ENCODE assay signal across 15 mouse cellular contexts in genomic region chr1:182615465-182615864, GRCm38 (mm10). TPM values are rescaled to one million over a fixed set of nuclear protein-coding genes. Genes with fewer than 3 reads are reported as not detected.
DNase-seq lines count a peak whose midpoint lies in the region; ATAC-seq and TF ChIP-seq lines count a peak whose summit lies in the region.
"Had no signal": no experiment of that assay in that cellular context is flagged by ENCODE, and none has a peak within 500 bp of the region (broad histone marks: within the 10 kb centered on the region; RNA-seq: fewer than 3 reads in every experiment).

No protein-coding gene starts in this region.

- no peaks in the 10 kb centered on the region for H3K9me3 ChIP-seq in intestine, postnatal 0 days (ENCODE audit: control insufficient read depth)
- 0 out of 2 replicates have a peak, but pooled peaks cover 3% of the 10 kb centered on the region for H3K9me3 ChIP-seq in intestine, embryonic 16.5 days (ENCODE audit: control insufficient read depth, low read length)
- no peaks in the 10 kb centered on the region for H3K9me3 ChIP-seq in lung, embryonic 14.5 days (ENCODE audit: low read depth, low read length)
- H3K9me3 ChIP-seq in E14TG2a.4 (ENCODE audit: low read length) = no peaks in the 10 kb centered on the region
- H3K9me3 ChIP-seq: embryonic facial prominence, embryonic 10.5 days had no signal

- no peak overlapping the region for H3K27ac ChIP-seq in intestine, postnatal 0 days (ENCODE audit: low read depth, low read length)
- no peak overlapping the region for H3K27ac ChIP-seq in intestine, embryonic 16.5 days (ENCODE audit: low read length)
- no peak overlapping the region for H3K27ac ChIP-seq in lung, embryonic 14.5 days (ENCODE audit: low read depth)
- H3K27ac ChIP-seq: embryonic facial prominence, embryonic 10.5 days; macrophage had no signal

- TF ChIP-seq POLR2A in lung, adult 2 months (IDR thresholded peaks at IDR 0.05; ENCODE audit: borderline replicate concordance, extremely low read depth, low read depth, low read length) = no peak

- DNase-seq in lung, embryonic 14.5 days = no peak
- DNase-seq in lung, adult 2 months = no peak
- peak; percentile 6 for DNase-seq in 416B (ENCODE audit: low read depth)
- no peak for DNase-seq in adipocyte (ENCODE audit: low spot score)
- DNase-seq: cerebellum, adult 18-20 months; heart, adult 18-20 months; heart, postnatal 10 days; layer of hippocampus, adult 9-11 months; right cerebral cortex, postnatal 14 days had no signal

- no peaks in the 10 kb centered on the region for H3K27me3 ChIP-seq in intestine, postnatal 0 days (replicated peaks; ENCODE audit: control insufficient read depth, insufficient read depth, low read length)
- H3K27me3 ChIP-seq in intestine, embryonic 16.5 days (replicated peaks; ENCODE audit: control insufficient read depth, insufficient read depth, low read length) = no peaks in the 10 kb centered on the region
- no peaks in the 10 kb centered on the region for H3K27me3 ChIP-seq in lung, embryonic 14.5 days (ENCODE audit: insufficient read depth, low read length)
- H3K27me3 ChIP-seq in E14TG2a.4 (ENCODE audit: insufficient read depth, low read length) = 0 out of 2 replicates have a peak, but pooled peaks cover 9% of the 10 kb centered on the region

- H3K4me1 ChIP-seq in intestine, postnatal 0 days (replicated peaks; ENCODE audit: control insufficient read depth, insufficient read depth, low read length) = no peaks in the 10 kb centered on the region
- H3K4me1 ChIP-seq in intestine, embryonic 16.5 days (ENCODE audit: control insufficient read depth, insufficient read depth, low read length) = no peaks in the 10 kb centered on the region
- no peaks in the 10 kb centered on the region for H3K4me1 ChIP-seq in lung, embryonic 14.5 days (ENCODE audit: insufficient read depth)
- no peaks in the 10 kb centered on the region for H3K4me1 ChIP-seq in lung, adult 2 months (ENCODE audit: control insufficient read depth, insufficient read depth, low read length)
- H3K4me1 ChIP-seq in E14TG2a.4 (replicated peaks; ENCODE audit: low read depth, low read length) = no peaks in the 10 kb centered on the region

- ATAC-seq in intestine, postnatal 0 days = no peak
- ATAC-seq in intestine, embryonic 16.5 days = no peak
- ATAC-seq in lung, embryonic 14.5 days (ENCODE audit: insufficient read depth) = no peak

- no peaks in the 10 kb centered on the region for H3K36me3 ChIP-seq in intestine, postnatal 0 days (ENCODE audit: control insufficient read depth, insufficient read depth)
- H3K36me3 ChIP-seq in intestine, embryonic 16.5 days (ENCODE audit: control insufficient read depth, insufficient read depth, low read length) = no peaks in the 10 kb centered on the region
- H3K36me3 ChIP-seq in lung, embryonic 14.5 days (ENCODE audit: insufficient read depth) = no peaks in the 10 kb centered on the region
- H3K36me3 ChIP-seq in E14TG2a.4 (ENCODE audit: insufficient read depth, low read length) = no peaks in the 10 kb centered on the region
- H3K36me3 ChIP-seq: embryonic facial prominence, embryonic 10.5 days had no signal

- peak; percentile 57 for TF ChIP-seq CTCF in intestine, postnatal 0 days (IDR thresholded peaks at IDR 0.05; ENCODE audit: low read depth)
- peak; percentile 34; the same call in 1 of the 2 replicates for TF ChIP-seq CTCF in lung, embryonic 14.5 days (IDR thresholded peaks at IDR 0.05; ENCODE audit: low read depth)
- TF ChIP-seq CTCF in lung, adult 2 months (IDR thresholded peaks at IDR 0.05; ENCODE audit: insufficient read depth, low read length) = no peak
- TF ChIP-seq CTCF in E14TG2a.4 (conservative IDR thresholded peaks at IDR 0.05; ENCODE audit: low read length) = peak; percentile 13; the same call in 1 of the 2 replicates

- H3K4me2 ChIP-seq in intestine, postnatal 0 days (replicated peaks; ENCODE audit: low read depth) = no peak overlapping the region
- no peak overlapping the region for H3K4me2 ChIP-seq in intestine, embryonic 16.5 days (ENCODE audit: low read depth, low read length)
- no peak overlapping the region for H3K4me2 ChIP-seq in lung, embryonic 14.5 days

- 57% methylated on average over 1 of the region's 1 CpGs for WGBS in intestine, postnatal 0 days
- 66% methylated on average over 1 of the region's 1 CpGs for WGBS in intestine, embryonic 16.5 days
- 48% methylated on average over 1 of the region's 1 CpGs for WGBS in lung, embryonic 14.5 days
- 55% methylated on average over 1 of the region's 1 CpGs for WGBS in lung, adult 2 months

- H3K4me3 ChIP-seq in intestine, postnatal 0 days (ENCODE audit: low read depth, low read length) = no peak overlapping the region
- H3K4me3 ChIP-seq in intestine, embryonic 16.5 days (ENCODE audit: low read length) = no peak overlapping the region
- H3K4me3 ChIP-seq in lung, embryonic 14.5 days (ENCODE audit: low read depth, low read length) = no peak overlapping the region
- no peak overlapping the region for H3K4me3 ChIP-seq in lung, adult 2 months (replicated peaks; ENCODE audit: extremely low read depth, low read depth, low read length)
- no peak overlapping the region for H3K4me3 ChIP-seq in E14TG2a.4 (replicated peaks; ENCODE audit: low read length)
- H3K4me3 ChIP-seq: embryonic facial prominence, embryonic 10.5 days had no signal

- no peak overlapping the region for H3K9ac ChIP-seq in intestine, postnatal 0 days (ENCODE audit: low read depth, low read length)
- no peak overlapping the region for H3K9ac ChIP-seq in intestine, embryonic 16.5 days (ENCODE audit: low read depth, low read length)
- H3K9ac ChIP-seq in lung, embryonic 14.5 days = no peak overlapping the region

RNA-seq across cellular contexts. Expression of gene Capn8, which starts 50.7 kb away (rescaled TPM):
- 1.0 and 1.4 TPM in 2 replicates for polyA plus RNA-seq in intestine, postnatal 0 days (2015; fragmentation: Nextera tagmentation; extraction: Ambion mirVana)
- polyA plus RNA-seq in intestine, embryonic 16.5 days (2015; fragmentation: Nextera tagmentation; extraction: Ambion mirVana) = 3.6 and 4.2 TPM in 2 replicates
- polyA plus RNA-seq in lung, embryonic 14.5 days (2014; fragmentation: Nextera tagmentation; extraction: Ambion mirVana) = not detected in 2 replicates
- polyA plus RNA-seq in lung, adult 2 months (2012; rRNA removed) = 0.26 TPM in 2 replicates
- polyA plus RNA-seq: embryonic facial prominence, embryonic 10.5 days; limb, embryonic 11.5 days; macrophage had no signal
